Mouse (Mus musculus): ENCODE measurements around the gene Tomm34. TPM values are rescaled to one million over a fixed set of nuclear protein-coding genes. Genes with fewer than 3 reads are reported as not detected.
A peak's percentile ranks its signal among the peaks of the same experiment; 100 is the strongest.

Tomm34 gene
- polyA plus RNA-seq, 1 experiment from 2014 or later, result 20.5 TPM

GRCm38 (mm10) chr2:164007987-164008545, 62.9 kb downstream of the Tomm34 start:
- no peak for ATAC-seq (ENCODE audit: low FRiP score, low TSS enrichment)
- no peaks in the 10 kb centered on the region for H3K9me3 ChIP-seq (ENCODE audit: control insufficient read depth, low read length)
- no peak for TF ChIP-seq EP300 (optimal IDR thresholded peaks at IDR 0.05)
- no peak for TF ChIP-seq CTCF (IDR thresholded peaks at IDR 0.05; ENCODE audit: low read depth)

GRCm38 (mm10) chr2:164007547-164007946, 63.4 kb downstream of the Tomm34 start:
- TF ChIP-seq EP300 (optimal IDR thresholded peaks at IDR 0.05), result no peak
- TF ChIP-seq CTCF (IDR thresholded peaks at IDR 0.05; ENCODE audit: low read depth), result no peak
- WGBS, result 85% methylated on average over 8 of the region's 8 CpGs
- H3K4me1 ChIP-seq (replicated peaks; ENCODE audit: control insufficient read depth, insufficient read depth), result 0 out of 2 replicates have a peak, but pooled peaks cover 2% of the 10 kb centered on the region
- H3K27me3 ChIP-seq (ENCODE audit: control insufficient read depth, insufficient read depth, low read length), result no peaks in the 10 kb centered on the region
- H3K4me3 ChIP-seq (ENCODE audit: low read depth, low read length), result no peak overlapping the region
- H3K27ac ChIP-seq (replicated peaks), result no peak overlapping the region
- DNase-seq (ENCODE audit: low spot score), result no peak
- no peak overlapping the region for H3K9ac ChIP-seq (ENCODE audit: low read length)
- no peak overlapping the region for H3K4me2 ChIP-seq (replicated peaks; ENCODE audit: low read depth)
- no peak for ATAC-seq (ENCODE audit: low FRiP score, low TSS enrichment)
- no peaks in the 10 kb centered on the region for H3K9me3 ChIP-seq (ENCODE audit: control insufficient read depth, low read length)
- peaks cover 4% of the 10 kb centered on the region; the same call in 1 of the 2 replicates for H3K36me3 ChIP-seq (ENCODE audit: control insufficient read depth, insufficient read depth, low read length)

More at GRCm38 (mm10) chr2:164007987-164008545, 62.9 kb downstream of the Tomm34 start:
- Histone ChIP-seq H3K4me3 (ENCODE audit: low read depth, low read length) (no peak overlapping the region), H3K9ac (ENCODE audit: low read length) (no peak overlapping the region), H3K4me1 (replicated peaks; ENCODE audit: control insufficient read depth, insufficient read depth) (0 out of 2 replicates have a peak, but pooled peaks cover 2% of the 10 kb centered on the region), H3K27ac (replicated peaks) (no peak overlapping the region), H3K4me2 (replicated peaks; ENCODE audit: low read depth) (no peak overlapping the region), H3K36me3 (ENCODE audit: control insufficient read depth, insufficient read depth, low read length) (peaks cover 4% of the 10 kb centered on the region; the same call in 1 of the 2 replicates), H3K27me3 (ENCODE audit: control insufficient read depth, insufficient read depth, low read length) (no peaks in the 10 kb centered on the region)
- 64% methylated on average over 2 of the region's 2 CpGs for WGBS
- DNase-seq (ENCODE audit: low spot score), result no peak

- ATAC-seq (ENCODE audit: low FRiP score, low TSS enrichment), result peak; percentile 80
- peaks cover 3% of the 10 kb centered on the region; the same call in 1 of the 2 replicates for H3K36me3 ChIP-seq (ENCODE audit: control insufficient read depth, insufficient read depth, low read length)
- peak; percentile 46 for DNase-seq (ENCODE audit: low spot score)
- no peak overlapping the region for H3K9ac ChIP-seq (ENCODE audit: low read length)
- TF ChIP-seq EP300 (optimal IDR thresholded peaks at IDR 0.05) (no peak), CTCF (IDR thresholded peaks at IDR 0.05; ENCODE audit: low read depth) (no peak)
- H3K4me2 ChIP-seq (replicated peaks; ENCODE audit: low read depth), result no peak overlapping the region
- no peak overlapping the region for H3K4me3 ChIP-seq (ENCODE audit: low read depth, low read length)
- H3K9me3 ChIP-seq (ENCODE audit: control insufficient read depth, low read length), result no peaks in the 10 kb centered on the region
- H3K27ac ChIP-seq (replicated peaks), result no peak overlapping the region
- H3K27me3 ChIP-seq (ENCODE audit: control insufficient read depth, insufficient read depth, low read length), result no peaks in the 10 kb centered on the region
- 0 out of 2 replicates have a peak, but pooled peaks cover 2% of the 10 kb centered on the region for H3K4me1 ChIP-seq (replicated peaks; ENCODE audit: control insufficient read depth, insufficient read depth)
- 58% methylated on average over 9 of the region's 10 CpGs for WGBS
Observed at GRCm38 (mm10) chr2:164006932-164007331, 64.0 kb downstream of the Tomm34 start.

- ATAC-seq (ENCODE audit: low FRiP score, low TSS enrichment) (no peak), DNase-seq (ENCODE audit: low spot score) (no peak)
- no peaks in the 10 kb centered on the region for H3K27me3 ChIP-seq (ENCODE audit: control insufficient read depth, insufficient read depth, low read length)
- 0 out of 2 replicates have a peak, but pooled peaks cover 2% of the 10 kb centered on the region for H3K4me1 ChIP-seq (replicated peaks; ENCODE audit: control insufficient read depth, insufficient read depth)
- no peak overlapping the region for H3K9ac ChIP-seq (ENCODE audit: low read length)
- H3K27ac ChIP-seq (replicated peaks), result no peak overlapping the region
- TF ChIP-seq CTCF (IDR thresholded peaks at IDR 0.05; ENCODE audit: low read depth) (no peak), EP300 (optimal IDR thresholded peaks at IDR 0.05) (no peak)
- H3K9me3 ChIP-seq (ENCODE audit: control insufficient read depth, low read length), result no peaks in the 10 kb centered on the region
- H3K4me2 ChIP-seq (replicated peaks; ENCODE audit: low read depth), result no peak overlapping the region
- WGBS, result 76% methylated on average over 5 of the region's 5 CpGs
- H3K4me3 ChIP-seq (ENCODE audit: low read depth, low read length), result no peak overlapping the region
- no peaks in the 10 kb centered on the region for H3K36me3 ChIP-seq (ENCODE audit: control insufficient read depth, insufficient read depth, low read length)
Observed at GRCm38 (mm10) chr2:164004503-164004902, 66.5 kb downstream of the Tomm34 start.

Other genes with a start within 250 kb of the Tomm34 start
- not detected in 2 replicates for gene Kcnk15, start 217.5 kb downstream of the Tomm34 start, polyA plus RNA-seq (2015; fragmentation: Nextera tagmentation; extraction: Ambion mirVana)
- 0.22 and 0.41 TPM in 2 replicates for gene Rims4, start 152.5 kb downstream of the Tomm34 start, polyA plus RNA-seq (2015; fragmentation: Nextera tagmentation; extraction: Ambion mirVana)
- 186 and 189 TPM in 2 replicates for gene Ywhab, start 76.2 kb downstream of the Tomm34 start, polyA plus RNA-seq (2015; fragmentation: Nextera tagmentation; extraction: Ambion mirVana)
- gene Pabpc1l, start 45.7 kb downstream of the Tomm34 start, polyA plus RNA-seq (2015; fragmentation: Nextera tagmentation; extraction: Ambion mirVana), result 0.67 and 0.85 TPM in 2 replicates
- 11.9 and 13.6 TPM in 2 replicates for gene Stk4, start 847 bp downstream of the Tomm34 start, polyA plus RNA-seq (2015; fragmentation: Nextera tagmentation; extraction: Ambion mirVana)
- gene Kcns1, start 99.9 kb upstream of the Tomm34 start, polyA plus RNA-seq (2015; fragmentation: Nextera tagmentation; extraction: Ambion mirVana), result 0.19 and 0.23 TPM in 2 replicates
- 63.2 and 68.6 TPM in 2 replicates for gene Wfdc5, start 111.6 kb upstream of the Tomm34 start, polyA plus RNA-seq (2015; fragmentation: Nextera tagmentation; extraction: Ambion mirVana)
- gene Wfdc12, start 119.4 kb upstream of the Tomm34 start, polyA plus RNA-seq (2015; fragmentation: Nextera tagmentation; extraction: Ambion mirVana), result 2.4 and 2.5 TPM in 2 replicates
- 0.23 and 0.29 TPM in 2 replicates for gene Wfdc15a, start 129.0 kb upstream of the Tomm34 start, polyA plus RNA-seq (2015; fragmentation: Nextera tagmentation; extraction: Ambion mirVana)
- 16.2 and 20.4 TPM in 2 replicates for gene Wfdc15b, start 150.5 kb upstream of the Tomm34 start, polyA plus RNA-seq (2015; fragmentation: Nextera tagmentation; extraction: Ambion mirVana)
- gene Svs2, start 167.3 kb upstream of the Tomm34 start, polyA plus RNA-seq (2015; fragmentation: Nextera tagmentation; extraction: Ambion mirVana), result not detected in 2 replicates
- not detected in 2 replicates for gene Svs3b, start 185.5 kb upstream of the Tomm34 start, polyA plus RNA-seq (2015; fragmentation: Nextera tagmentation; extraction: Ambion mirVana)
- gene Svs4, start 207.3 kb upstream of the Tomm34 start, polyA plus RNA-seq (2015; fragmentation: Nextera tagmentation; extraction: Ambion mirVana), result not detected in 2 replicates
- gene Svs3a, start 218.1 kb upstream of the Tomm34 start, polyA plus RNA-seq (2015; fragmentation: Nextera tagmentation; extraction: Ambion mirVana), result not detected in 2 replicates
- gene Svs6, start 245.6 kb upstream of the Tomm34 start, polyA plus RNA-seq (2015; fragmentation: Nextera tagmentation; extraction: Ambion mirVana), result not detected in 2 replicates

Data from stomach, postnatal 0 days (tissue).